Mouse (Mus musculus) midbrain, embryonic 11.5 days (tissue): ENCODE measurements at regions not wholly inside any gene's neighbourhood (a gene's known extent, or its start where the extent isn't known, plus 50 kb on each side); places are given as distances from the start of the nearest gene placed in this dataset.

Experiments used
- ATAC-seq: fragments of 200-750 bp; cut with Nextera tagmentation; 2 replicates; pipeline ENCODE4 v1.8.0; 2017; ENCODE audit warnings: moderate TSS enrichment, moderate library complexity; ENCODE audit not compliant: low FRiP score
- DNase-seq: peaks from one replicate; pipeline ENCODE4 v3.0.0; 2015; ENCODE audit warnings: low spot score; ENCODE audit errors: missing footprints
- H3K27ac ChIP-seq: fragments of 300-500 bp; sonication (generic); 2 replicates; pipeline ENCODE4 v1.5.1; 2014; ENCODE audit warnings: low read depth, low read length
- H3K27me3 ChIP-seq: fragments of 300-500 bp; sonication (generic); 2 replicates; pipeline ENCODE4 v1.6.1; 2014; ENCODE audit warnings: mild to moderate bottlenecking, low read length, moderate library complexity, mixed read lengths; ENCODE audit not compliant: control insufficient read depth, insufficient read depth
- H3K36me3 ChIP-seq: fragments of 300-500 bp; sonication (generic); 2 replicates; pipeline ENCODE4 v1.6.1; 2014; ENCODE audit warnings: mild to moderate bottlenecking, low read length, moderate library complexity, mixed read lengths; ENCODE audit not compliant: control insufficient read depth, insufficient read depth
- H3K4me1 ChIP-seq: fragments of 300-500 bp; sonication (generic); 2 replicates; pipeline ENCODE4 v1.6.1; 2014; ENCODE audit warnings: low read length; ENCODE audit not compliant: control insufficient read depth, insufficient read depth
- H3K4me2 ChIP-seq: fragments of 300-500 bp; sonication (generic); 2 replicates; pipeline ENCODE4 v1.6.1; 2014; ENCODE audit warnings: mild to moderate bottlenecking, moderate library complexity
- H3K4me3 ChIP-seq: fragments of 300-500 bp; sonication (generic); 2 replicates; pipeline ENCODE4 v1.5.1; 2014; ENCODE audit warnings: low read depth, low read length
- H3K9ac ChIP-seq: fragments of 300-500 bp; sonication (generic); 2 replicates; pipeline ENCODE4 v1.6.1; 2014; ENCODE audit warnings: low read length
- H3K9me3 ChIP-seq: fragments of 300-500 bp; sonication (generic); 2 replicates; pipeline ENCODE4 v1.6.1; 2016; ENCODE audit warnings: low read length; ENCODE audit not compliant: control insufficient read depth
- WGBS: fragments of 180-500 bp; shearing (Covaris S2); extraction: QIAGEN DNeasy Blood & Tissue Kit; methylation state at CpG from one replicate; pipeline ENCODE4 v1.1.7; 2014; 5-methylcytosine and 5-hydroxymethylcytosine counted together

DNA sequence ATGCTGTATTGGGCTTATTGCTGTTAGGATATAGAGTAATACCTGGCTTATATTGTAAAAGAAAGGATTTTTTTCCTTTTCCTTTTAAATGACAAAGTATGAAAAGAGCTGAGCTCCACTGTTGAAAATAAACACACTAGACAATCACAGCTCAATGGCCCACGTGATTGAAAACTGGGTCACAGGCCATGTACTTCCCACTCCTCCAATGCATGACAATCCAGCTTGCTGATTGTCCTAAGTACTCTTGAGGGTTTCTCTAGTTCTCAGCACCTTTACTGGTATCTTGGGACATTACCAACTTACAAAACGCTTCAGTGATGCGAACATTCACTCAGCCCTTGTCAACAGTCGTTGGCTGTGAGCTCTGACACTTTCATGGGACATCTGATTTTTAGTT, 170.1 kb downstream of the Cth start:
- H3K9ac ChIP-seq = no peak overlapping the region
- 79% methylated on average over 4 of the region's 4 CpGs for WGBS
- no peaks in the 10 kb centered on the region for H3K9me3 ChIP-seq
- DNase-seq (no peak), ATAC-seq (no peak)
- H3K4me2 ChIP-seq = no peak overlapping the region
- H3K27me3 ChIP-seq = no peaks in the 10 kb centered on the region
- no peak overlapping the region for H3K27ac ChIP-seq
- no peaks in the 10 kb centered on the region for H3K36me3 ChIP-seq
- H3K4me3 ChIP-seq = no peak overlapping the region
- no peaks in the 10 kb centered on the region for H3K4me1 ChIP-seq

DNA sequence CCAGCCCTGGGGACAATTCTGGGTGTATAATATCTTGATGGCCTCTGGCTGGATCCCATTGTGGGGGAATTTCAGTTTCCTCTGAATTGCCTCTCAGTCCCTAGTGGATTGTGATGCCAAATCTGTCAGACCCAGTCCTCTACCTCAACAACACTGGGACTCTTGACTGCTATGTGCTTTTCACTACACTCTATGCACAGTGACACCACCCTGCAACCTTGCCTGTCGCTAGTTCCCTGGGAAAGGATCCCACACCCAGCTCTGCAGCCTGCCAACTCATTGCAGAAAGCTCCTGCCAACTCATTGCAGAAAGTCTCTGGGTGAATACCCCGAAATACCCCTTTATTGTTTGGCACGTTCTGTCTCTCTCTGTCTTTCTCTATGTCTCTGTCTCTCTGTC, 174.6 kb downstream of the Cth start:
- 92% methylated on average over 3 of the region's 3 CpGs for WGBS
- ATAC-seq = no peak

DNA sequence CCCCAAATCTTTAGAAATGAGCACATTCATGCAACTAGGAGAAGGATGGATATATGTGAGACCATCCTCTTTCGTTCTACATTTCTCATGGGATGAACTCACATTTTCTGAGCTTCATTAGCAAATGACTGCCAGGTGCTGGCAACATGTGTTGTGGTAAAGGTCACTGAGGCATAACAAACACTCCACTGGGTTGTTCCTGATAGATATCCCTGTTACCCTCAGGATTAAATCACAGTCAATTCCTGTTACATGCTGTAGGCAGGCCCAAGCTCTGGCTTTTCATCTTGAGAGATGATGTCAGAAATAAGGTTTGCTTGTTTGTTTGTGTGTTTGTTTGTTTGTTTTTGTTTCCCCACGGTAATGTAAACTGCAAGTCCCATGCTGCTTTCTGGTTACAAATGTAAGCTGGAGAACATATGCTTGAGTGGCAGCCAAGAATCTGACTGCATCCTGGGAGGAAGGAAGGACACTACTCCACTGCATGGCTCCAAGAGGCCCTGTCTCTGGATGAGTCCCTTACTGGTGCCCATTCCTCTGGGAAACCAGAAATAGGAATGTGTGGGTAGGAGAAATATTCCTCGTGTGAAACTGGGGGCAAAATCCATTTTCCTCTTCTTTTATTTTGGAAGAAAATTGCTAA, 176.4 kb downstream of the Cth start:
- DNase-seq = no peak
- H3K27ac ChIP-seq = no peak overlapping the region
- H3K9me3 ChIP-seq = no peaks in the 10 kb centered on the region
- no peaks in the 10 kb centered on the region for H3K4me1 ChIP-seq
- H3K27me3 ChIP-seq = no peaks in the 10 kb centered on the region
- no peak overlapping the region for H3K4me2 ChIP-seq
- no peak overlapping the region for H3K9ac ChIP-seq
- no peak for ATAC-seq
- no peak overlapping the region for H3K4me3 ChIP-seq
- 76% methylated on average over 3 of the region's 3 CpGs for WGBS
- no peaks in the 10 kb centered on the region for H3K36me3 ChIP-seq

More for the DNA sequence above, 174.6 kb downstream of the Cth start:
- no peak overlapping the region for H3K9ac ChIP-seq
- H3K36me3 ChIP-seq = no peaks in the 10 kb centered on the region
- no peaks in the 10 kb centered on the region for H3K4me1 ChIP-seq
- no peak overlapping the region for H3K27ac ChIP-seq
- DNase-seq = no peak
- no peak overlapping the region for H3K4me3 ChIP-seq
- no peaks in the 10 kb centered on the region for H3K27me3 ChIP-seq
- no peaks in the 10 kb centered on the region for H3K9me3 ChIP-seq
- H3K4me2 ChIP-seq = no peak overlapping the region

DNA sequence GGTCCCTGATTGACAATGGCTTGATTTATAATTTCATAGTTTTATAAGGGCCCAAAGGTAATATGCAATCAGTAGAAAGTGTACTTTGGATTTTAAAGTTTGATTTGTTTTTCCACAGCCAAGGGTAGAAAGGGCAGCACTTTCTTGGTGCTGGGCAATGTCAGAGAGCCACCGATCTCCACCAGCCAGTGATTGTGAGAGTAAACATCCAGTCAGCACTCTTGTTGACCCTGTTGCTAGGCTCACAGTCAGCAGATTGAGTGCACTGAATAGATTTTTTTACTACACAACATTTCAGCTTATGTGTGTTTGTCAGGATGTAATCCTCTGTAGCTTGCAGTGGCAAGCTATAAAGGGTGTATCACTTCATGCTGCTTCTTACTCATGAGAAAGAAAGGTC, 176.3 kb downstream of the Ptger3 start:
- Histone ChIP-seq H3K9me3 (no peaks in the 10 kb centered on the region), H3K4me2 (no peak overlapping the region), H3K27ac (no peak overlapping the region), H3K9ac (no peak overlapping the region), H3K4me1 (no peaks in the 10 kb centered on the region), H3K27me3 (no peaks in the 10 kb centered on the region), H3K36me3 (no peaks in the 10 kb centered on the region), H3K4me3 (no peak overlapping the region)
- ATAC-seq = no peak
- DNase-seq = no peak
- WGBS = 84% methylated on average over 1 of the region's 1 CpGs

DNA sequence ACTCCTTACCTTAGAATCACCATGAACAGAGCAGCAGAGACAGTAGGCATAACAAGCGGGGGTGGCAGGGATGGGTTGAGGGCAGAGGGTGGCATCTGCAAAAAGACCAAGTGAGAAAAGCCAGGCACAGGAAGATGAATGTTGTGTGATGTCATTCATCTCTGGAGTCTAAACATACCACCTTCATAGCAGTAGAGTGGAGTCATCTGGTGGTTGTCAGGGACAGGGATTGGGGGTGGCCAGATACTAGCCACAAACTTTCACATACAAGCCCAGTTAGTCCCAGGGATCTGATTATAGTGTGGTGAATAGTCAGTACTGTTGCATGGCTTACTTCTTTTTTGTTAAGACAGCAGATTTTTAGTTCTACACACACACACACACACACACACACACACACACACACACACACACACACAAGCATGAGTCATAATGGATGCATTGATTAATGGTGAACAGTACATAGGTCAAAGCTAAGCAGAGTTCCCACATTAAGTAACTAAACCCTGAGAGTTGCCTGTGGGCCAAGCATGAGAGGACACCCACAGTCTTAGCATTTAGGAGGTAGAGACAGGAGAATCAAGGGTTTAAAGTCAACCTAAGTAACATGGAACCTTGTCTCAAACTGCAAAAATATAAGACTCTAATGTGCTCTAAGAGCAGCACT, 173.1 kb downstream of the Ptger3 start:
- 82% methylated on average over 1 of the region's 1 CpGs for WGBS
- H3K4me3 ChIP-seq = no peak overlapping the region
- no peaks in the 10 kb centered on the region for H3K4me1 ChIP-seq
- H3K9me3 ChIP-seq = no peaks in the 10 kb centered on the region
- H3K27ac ChIP-seq = no peak overlapping the region
- DNase-seq (no peak), ATAC-seq (no peak)
- H3K36me3 ChIP-seq = no peaks in the 10 kb centered on the region
- H3K4me2 ChIP-seq = no peak overlapping the region
- no peak overlapping the region for H3K9ac ChIP-seq
- H3K27me3 ChIP-seq = no peaks in the 10 kb centered on the region

DNA sequence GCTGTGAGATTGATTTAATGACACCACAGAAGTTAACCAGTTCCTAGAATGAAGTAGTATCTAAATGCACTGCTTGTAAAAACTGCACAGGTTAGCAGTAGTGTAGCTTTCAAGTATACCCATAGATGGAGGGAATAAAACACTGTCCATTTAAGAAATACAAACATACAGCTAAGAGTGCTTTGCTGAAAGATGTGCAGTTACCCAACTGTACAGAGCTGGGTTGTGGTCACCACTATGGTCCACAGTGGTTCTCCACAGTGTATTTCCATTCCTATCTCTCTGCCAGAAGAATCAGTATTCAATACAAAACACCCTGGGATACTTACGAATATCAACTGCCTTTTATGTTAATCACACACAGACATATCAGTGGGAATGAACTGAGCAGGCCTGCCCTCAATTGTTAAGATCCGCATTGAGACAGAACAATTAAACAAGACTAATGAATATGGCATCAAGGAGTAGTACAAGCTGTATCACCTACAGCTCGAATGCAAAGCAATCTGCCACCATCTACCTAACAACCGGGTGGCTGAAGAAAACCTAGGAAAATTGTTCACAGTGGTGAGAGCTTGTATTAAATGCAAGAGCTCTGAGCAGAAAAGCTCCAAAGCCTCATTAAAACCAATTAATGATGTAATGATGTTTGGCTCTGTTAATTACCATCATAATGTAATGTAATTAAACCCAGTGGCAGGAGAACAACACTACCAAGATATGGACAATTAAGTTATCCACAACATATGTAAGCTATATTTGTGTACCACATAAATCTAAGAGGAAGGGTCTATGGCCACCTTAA, 165.6 kb downstream of the Ptger3 start:
- no peak overlapping the region for H3K9ac ChIP-seq
- DNase-seq = peak; percentile 80

DNA sequence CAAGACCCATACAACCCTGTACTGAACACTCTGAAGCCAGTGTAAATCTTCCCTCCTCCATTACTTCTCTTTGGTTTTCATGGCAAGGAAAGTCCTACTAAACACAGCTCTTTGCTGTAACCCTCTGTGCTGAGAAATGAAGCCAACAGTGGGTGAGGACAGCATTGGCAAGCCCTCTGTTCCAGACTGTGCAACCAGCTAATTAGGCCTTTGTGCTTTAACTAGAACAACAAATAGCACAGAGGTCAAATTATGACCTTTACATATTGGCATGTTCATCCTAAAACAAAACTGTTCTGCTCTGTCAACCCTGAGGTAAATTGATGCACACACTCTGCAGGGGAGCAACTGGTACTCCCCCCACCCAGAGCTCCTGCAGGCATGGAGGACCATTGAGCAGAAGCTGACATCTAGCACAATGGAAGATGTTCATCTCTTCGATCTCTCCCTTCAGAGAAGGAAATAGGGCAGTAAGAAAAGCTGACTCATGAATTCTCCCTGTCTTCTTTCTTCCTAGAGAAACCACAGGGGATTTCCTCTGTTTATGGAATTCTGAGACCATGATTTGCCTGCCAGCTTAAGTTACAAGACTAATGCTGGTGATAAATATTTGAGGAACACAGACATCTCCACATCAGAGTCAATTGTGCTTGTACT, 163.1 kb downstream of the Ptger3 start:
- Histone ChIP-seq H3K4me3 (no peak overlapping the region), H3K9ac (no peak overlapping the region), H3K36me3 (no peaks in the 10 kb centered on the region), H3K4me2 (no peak overlapping the region), H3K27me3 (no peaks in the 10 kb centered on the region), H3K4me1 (no peaks in the 10 kb centered on the region), H3K27ac (no peak overlapping the region), H3K9me3 (no peaks in the 10 kb centered on the region)
- no peak for ATAC-seq
- peak; percentile 78 for DNase-seq
- 37% methylated on average over 1 of the region's 1 CpGs for WGBS

More for the DNA sequence above, 165.6 kb downstream of the Ptger3 start:
- H3K27ac ChIP-seq = no peak overlapping the region
- ATAC-seq = no peak
- no peaks in the 10 kb centered on the region for H3K36me3 ChIP-seq
- WGBS = 75% methylated on average over 4 of the region's 4 CpGs
- H3K4me2 ChIP-seq = no peak overlapping the region
- no peaks in the 10 kb centered on the region for H3K4me1 ChIP-seq
- no peaks in the 10 kb centered on the region for H3K9me3 ChIP-seq
- no peaks in the 10 kb centered on the region for H3K27me3 ChIP-seq
- H3K4me3 ChIP-seq = no peak overlapping the region

DNA sequence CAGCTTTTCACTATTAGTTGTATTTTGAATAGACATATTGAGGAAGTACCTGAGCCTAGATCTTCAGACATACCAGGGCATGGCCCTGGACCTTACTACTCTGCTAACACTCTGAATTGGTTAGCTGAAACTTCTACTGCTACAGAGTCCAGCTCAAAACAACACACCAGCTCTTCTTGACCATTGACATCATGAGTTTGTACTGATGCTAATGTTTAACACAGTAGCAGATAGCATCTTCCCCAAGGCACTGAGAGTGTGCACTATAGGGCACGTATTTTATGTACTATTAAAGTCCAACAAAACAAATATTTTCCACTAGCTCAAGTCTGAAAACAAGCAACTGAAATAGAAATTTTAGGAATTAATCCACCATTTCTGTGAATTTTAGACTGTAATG, 157.8 kb downstream of the Ptger3 start:
- Histone ChIP-seq H3K4me1 (no peaks in the 10 kb centered on the region), H3K4me2 (no peak overlapping the region), H3K27me3 (no peaks in the 10 kb centered on the region), H3K4me3 (no peak overlapping the region), H3K9ac (no peak overlapping the region), H3K36me3 (no peaks in the 10 kb centered on the region), H3K27ac (no peak overlapping the region), H3K9me3 (no peaks in the 10 kb centered on the region)
- ATAC-seq (no peak), DNase-seq (peak; percentile 37)
- WGBS = 78% methylated on average over 1 of the region's 1 CpGs

DNA sequence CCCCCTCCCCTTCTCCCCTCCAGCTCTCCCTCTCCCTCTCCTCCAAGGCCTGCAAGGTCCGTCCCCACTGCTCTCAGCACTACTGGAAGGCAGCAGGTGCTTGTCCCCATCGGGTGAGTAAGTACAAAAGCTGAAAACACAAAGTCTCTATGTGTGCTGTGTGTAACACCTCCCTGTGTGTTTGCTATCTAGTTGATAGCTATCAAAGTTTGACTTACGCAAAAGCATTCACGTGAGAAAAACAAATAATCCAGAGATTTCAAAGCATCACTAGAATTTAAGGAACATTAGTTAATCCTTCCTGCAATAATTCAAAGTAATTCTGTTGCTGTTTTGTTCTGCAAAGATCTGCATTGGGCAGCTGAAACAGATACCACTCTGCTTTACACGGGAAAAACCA, 156.5 kb downstream of the Ptger3 start:
- H3K36me3 ChIP-seq = no peaks in the 10 kb centered on the region
- no peak overlapping the region for H3K9ac ChIP-seq
- H3K27ac ChIP-seq = no peak overlapping the region
- H3K4me2 ChIP-seq = no peak overlapping the region
- no peaks in the 10 kb centered on the region for H3K4me1 ChIP-seq
- DNase-seq (peak; percentile 57), ATAC-seq (no peak)
- H3K4me3 ChIP-seq = no peak overlapping the region
- no peaks in the 10 kb centered on the region for H3K27me3 ChIP-seq
- no peaks in the 10 kb centered on the region for H3K9me3 ChIP-seq
- WGBS = 70% methylated on average over 5 of the region's 5 CpGs
